Mouse (Mus musculus): ENCODE results near the gene Tnfrsf1a. TPM values are rescaled to one million over a fixed set of nuclear protein-coding genes. Genes with fewer than 3 reads are reported as not detected.

Gene Tnfrsf1a
- polyA plus RNA-seq, 1 experiment from 2014 or later, result 11.3 TPM

- peak within 1 kb of the TSS; percentile 50 for H3K9ac ChIP-seq (replicated peaks)
- 4% methylated on average over 37 of the region's 46 CpGs for WGBS
- no peak within 1 kb of the TSS for H3K27ac ChIP-seq (replicated peaks)
- H3K36me3 ChIP-seq, result no peaks in the 10 kb centered on the region
- peak; percentile 74 for ATAC-seq (replicated peaks)
- H3K27me3 ChIP-seq, result no peaks in the 10 kb centered on the region
- no peaks in the 10 kb centered on the region for H3K9me3 ChIP-seq
- peaks cover 16% of the 10 kb centered on the region for H3K4me1 ChIP-seq
- H3K4me3 ChIP-seq, result peak within 1 kb of the TSS; percentile 36
- H3K4me2 ChIP-seq (replicated peaks), result peak within 1 kb of the TSS; percentile 56
Measured at GRCm38 (mm10) chr6:125313546-125314230, 35.5 kb upstream of the Tnfrsf1a start, which contains the start of gene Ltbr. Gene Ltbr, minus strand, starts transcription at chr6:125313885.

DNA sequence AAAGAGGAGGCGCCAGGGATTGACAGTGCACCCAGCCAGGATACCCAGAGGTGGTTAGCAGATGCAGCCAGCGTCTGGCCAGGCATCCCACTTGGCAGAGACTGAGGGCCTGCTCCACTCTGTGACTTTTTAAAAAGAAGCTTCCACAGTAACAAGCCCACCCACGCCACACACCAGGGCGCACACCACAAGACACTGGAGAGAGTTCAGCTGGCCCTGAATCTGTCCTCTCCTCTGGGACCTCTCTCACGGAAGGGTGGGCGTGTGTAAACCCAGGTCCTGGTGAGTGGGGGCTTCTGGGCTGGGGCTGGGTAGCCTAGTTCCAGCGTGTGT lies 35.0 kb upstream of the Tnfrsf1a start:
- Histone ChIP-seq H3K9ac (replicated peaks) (peak overlapping the region; percentile 50), H3K4me3 (peak overlapping the region; percentile 36), H3K36me3 (no peaks in the 10 kb centered on the region), H3K9me3 (no peaks in the 10 kb centered on the region), H3K4me2 (replicated peaks) (peak overlapping the region; percentile 56), H3K27me3 (no peaks in the 10 kb centered on the region), H3K27ac (replicated peaks) (no peak overlapping the region), H3K4me1 (peaks cover 16% of the 10 kb centered on the region)
- ATAC-seq (replicated peaks), result peak; percentile 23; the same call in 1 of the 2 replicates
- WGBS, result 63% methylated on average over 7 of the region's 7 CpGs

GRCm38 (mm10) chr6:125314746-125315145 lies 34.4 kb upstream of the Tnfrsf1a start:
- 82% methylated on average over 6 of the region's 6 CpGs for WGBS
- H3K27me3 ChIP-seq, result peaks cover 2% of the 10 kb centered on the region; the same call in 1 of the 2 replicates
- H3K36me3 ChIP-seq, result no peaks in the 10 kb centered on the region
- H3K4me2 ChIP-seq (replicated peaks), result no peak overlapping the region
- no peak overlapping the region for H3K27ac ChIP-seq (replicated peaks)
- H3K9me3 ChIP-seq, result no peaks in the 10 kb centered on the region
- ATAC-seq (replicated peaks), result no peak
- no peak overlapping the region for H3K4me3 ChIP-seq
- H3K4me1 ChIP-seq, result peaks cover 16% of the 10 kb centered on the region
- H3K9ac ChIP-seq (replicated peaks), result no peak overlapping the region

DNA sequence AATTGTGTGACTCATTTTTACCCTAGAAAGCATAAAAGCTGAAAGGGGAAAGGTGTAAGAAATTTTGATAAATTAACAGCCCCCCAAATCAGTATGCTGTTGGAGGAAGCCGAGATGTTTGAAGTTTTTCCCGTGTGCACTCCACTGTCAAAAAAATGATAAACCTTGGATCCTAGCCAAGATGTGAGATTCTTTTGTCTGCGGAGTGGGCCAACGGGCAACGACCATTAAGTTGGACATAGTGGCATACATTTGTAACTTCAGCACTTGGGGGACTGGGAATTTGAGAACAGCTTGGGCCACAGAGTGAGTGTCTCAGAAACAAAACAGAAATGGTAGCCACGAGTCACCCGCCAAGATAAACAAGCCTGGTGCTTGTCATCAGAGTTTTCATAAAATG lies 32.1 kb upstream of the Tnfrsf1a start:
- no peaks in the 10 kb centered on the region for H3K36me3 ChIP-seq
- 66% methylated on average over 7 of the region's 7 CpGs for WGBS
- peaks cover 16% of the 10 kb centered on the region for H3K4me1 ChIP-seq
- peaks cover 22% of the 10 kb centered on the region for H3K27me3 ChIP-seq
- no peak overlapping the region for H3K9ac ChIP-seq (replicated peaks)
- no peak overlapping the region for H3K27ac ChIP-seq (replicated peaks)
- no peak overlapping the region for H3K4me2 ChIP-seq (replicated peaks)
- no peak for ATAC-seq (replicated peaks)
- H3K9me3 ChIP-seq, result no peaks in the 10 kb centered on the region
- H3K4me3 ChIP-seq, result no peak overlapping the region

- Histone ChIP-seq H3K4me3 (no peak overlapping the region), H3K4me1 (peaks cover 3% of the 10 kb centered on the region; the same call in 1 of the 2 replicates), H3K27me3 (peaks cover 22% of the 10 kb centered on the region), H3K4me2 (replicated peaks) (no peak overlapping the region), H3K9me3 (no peaks in the 10 kb centered on the region), H3K27ac (replicated peaks) (no peak overlapping the region), H3K36me3 (no peaks in the 10 kb centered on the region), H3K9ac (replicated peaks) (no peak overlapping the region)
- 70% methylated on average over 15 of the region's 15 CpGs for WGBS
- ATAC-seq (replicated peaks), result no peak
Measured at GRCm38 (mm10) chr6:125318981-125319918, 29.9 kb upstream of the Tnfrsf1a start.

DNA sequence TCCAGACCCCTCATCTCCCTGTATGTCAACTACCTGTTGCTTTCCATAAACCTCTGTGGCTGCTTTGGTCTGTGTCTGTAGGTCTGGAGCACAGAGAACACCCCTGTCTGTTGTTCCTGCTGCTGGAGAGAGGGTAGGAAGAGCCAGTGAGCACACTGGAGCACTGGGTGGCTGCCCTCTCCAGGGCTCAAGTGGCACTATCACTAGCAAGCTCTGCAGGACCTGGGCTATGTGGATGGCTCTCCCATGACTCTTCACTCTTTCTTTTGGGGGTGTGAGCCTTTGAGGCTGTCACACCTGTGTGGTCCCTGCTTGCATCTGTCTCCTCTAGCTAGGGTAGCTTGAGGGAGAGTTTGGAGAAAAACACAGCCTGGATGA lies 29.3 kb upstream of the Tnfrsf1a start:
- no peaks in the 10 kb centered on the region for H3K4me1 ChIP-seq
- H3K27ac ChIP-seq (replicated peaks), result no peak overlapping the region
- no peaks in the 10 kb centered on the region for H3K9me3 ChIP-seq
- H3K9ac ChIP-seq (replicated peaks), result no peak overlapping the region
- no peak for ATAC-seq (replicated peaks)
- no peaks in the 10 kb centered on the region for H3K36me3 ChIP-seq
- no peak overlapping the region for H3K4me3 ChIP-seq
- H3K4me2 ChIP-seq (replicated peaks), result no peak overlapping the region
- peaks cover 22% of the 10 kb centered on the region for H3K27me3 ChIP-seq

DNA sequence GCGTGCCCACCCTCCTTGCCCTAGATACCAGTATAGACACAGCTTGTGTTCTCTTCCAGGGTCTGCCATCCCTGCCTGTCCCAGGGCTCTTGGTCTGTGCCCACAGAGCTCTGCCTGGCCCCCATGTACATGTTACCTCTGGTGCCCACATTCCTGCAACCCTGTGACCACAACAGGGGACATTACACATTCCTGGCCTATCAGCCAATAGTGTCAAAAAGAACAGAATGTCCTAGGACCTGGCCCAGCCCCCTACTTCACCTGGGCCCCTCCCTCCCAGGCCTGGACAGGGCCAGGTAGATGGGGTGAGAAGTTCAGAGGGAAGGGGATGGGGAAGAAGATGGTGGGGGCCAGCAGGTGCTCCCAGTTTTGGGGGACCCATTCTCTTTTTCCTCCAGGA lies 28.8 kb upstream of the Tnfrsf1a start, which contains the start of gene Scnn1a:
Scnn1a (plus strand) TSS at position 337 of the 400 bp plus-strand sequence.
- H3K27me3 ChIP-seq, result peaks cover 22% of the 10 kb centered on the region
- no peak within 1 kb of the TSS for H3K9ac ChIP-seq (replicated peaks)
- H3K36me3 ChIP-seq, result no peaks in the 10 kb centered on the region
- no peak for ATAC-seq (replicated peaks)
- H3K4me3 ChIP-seq, result no peak within 1 kb of the TSS
- H3K4me2 ChIP-seq (replicated peaks), result no peak within 1 kb of the TSS
- H3K4me1 ChIP-seq, result no peaks in the 10 kb centered on the region
- no peak within 1 kb of the TSS for H3K27ac ChIP-seq (replicated peaks)
- H3K9me3 ChIP-seq, result no peaks in the 10 kb centered on the region
- 93% methylated on average over 1 of the region's 1 CpGs for WGBS

DNA sequence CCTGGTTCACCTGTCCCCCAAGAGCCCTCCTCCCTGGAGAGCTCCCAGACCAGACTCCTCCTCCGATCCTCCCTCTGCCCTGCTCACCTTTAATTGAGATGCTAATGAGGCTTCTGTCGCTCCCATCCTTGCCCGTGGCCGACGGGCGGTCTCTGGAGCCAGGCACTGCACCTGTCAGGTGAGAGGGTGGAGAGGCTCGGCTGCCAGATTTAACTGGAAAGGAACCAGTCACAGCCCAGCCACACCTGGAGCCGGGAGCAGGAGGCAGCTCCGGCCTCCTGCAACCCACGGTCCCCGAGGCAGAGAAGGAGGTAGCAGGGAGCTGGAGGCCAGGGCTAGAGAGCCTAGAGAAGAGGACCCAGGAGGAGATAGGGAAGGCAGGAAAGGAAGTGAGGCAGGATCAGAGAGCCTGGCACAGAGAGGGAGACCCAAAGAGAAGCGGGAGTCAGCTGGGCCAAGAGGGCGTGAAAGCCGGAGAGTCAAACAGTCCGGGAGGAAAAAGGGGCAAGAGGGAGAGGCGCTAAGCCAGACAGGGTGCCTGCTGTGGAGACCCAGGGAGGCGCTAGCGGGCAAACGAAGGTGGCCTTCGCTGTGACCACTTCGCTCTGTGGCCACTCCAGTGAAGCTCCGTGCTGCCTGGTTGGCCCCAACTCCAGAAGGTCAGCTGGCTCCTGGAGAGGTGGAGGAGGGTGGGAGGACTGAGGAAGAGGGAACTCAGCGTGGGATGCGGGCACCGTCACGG lies 27.9 kb upstream of the Tnfrsf1a start:
- no peak overlapping the region for H3K4me2 ChIP-seq (replicated peaks)
- H3K4me3 ChIP-seq, result no peak overlapping the region
- no peak overlapping the region for H3K27ac ChIP-seq (replicated peaks)
- H3K27me3 ChIP-seq, result peaks cover 22% of the 10 kb centered on the region
- H3K4me1 ChIP-seq, result no peaks in the 10 kb centered on the region
- H3K9ac ChIP-seq (replicated peaks), result no peak overlapping the region
- 9% methylated on average over 26 of the region's 26 CpGs for WGBS
- 0 out of 2 replicates have a peak, but pooled peaks have one; percentile 16 for ATAC-seq (replicated peaks)
- H3K9me3 ChIP-seq, result no peaks in the 10 kb centered on the region
- H3K36me3 ChIP-seq, result no peaks in the 10 kb centered on the region

- Histone ChIP-seq H3K4me1 (no peaks in the 10 kb centered on the region), H3K4me2 (replicated peaks) (no peak overlapping the region), H3K4me3 (no peak overlapping the region), H3K9me3 (no peaks in the 10 kb centered on the region), H3K27ac (replicated peaks) (no peak overlapping the region), H3K9ac (replicated peaks) (no peak overlapping the region), H3K36me3 (no peaks in the 10 kb centered on the region), H3K27me3 (peaks cover 22% of the 10 kb centered on the region)
- no peak; the same call in 1 of the 2 replicates for ATAC-seq (replicated peaks)
- WGBS, result 38% methylated on average over 13 of the region's 13 CpGs
Measured at GRCm38 (mm10) chr6:125322794-125323193, 26.4 kb upstream of the Tnfrsf1a start.

GRCm38 (mm10) chr6:125323547-125323946 lies 25.6 kb upstream of the Tnfrsf1a start:
- Histone ChIP-seq H3K4me1 (no peaks in the 10 kb centered on the region), H3K36me3 (no peaks in the 10 kb centered on the region), H3K4me3 (no peak overlapping the region), H3K27ac (replicated peaks) (no peak overlapping the region), H3K9ac (replicated peaks) (no peak overlapping the region), H3K4me2 (replicated peaks) (no peak overlapping the region), H3K9me3 (no peaks in the 10 kb centered on the region), H3K27me3 (peaks cover 22% of the 10 kb centered on the region)
- WGBS, result 77% methylated on average over 6 of the region's 6 CpGs
- no peak for ATAC-seq (replicated peaks)

DNA sequence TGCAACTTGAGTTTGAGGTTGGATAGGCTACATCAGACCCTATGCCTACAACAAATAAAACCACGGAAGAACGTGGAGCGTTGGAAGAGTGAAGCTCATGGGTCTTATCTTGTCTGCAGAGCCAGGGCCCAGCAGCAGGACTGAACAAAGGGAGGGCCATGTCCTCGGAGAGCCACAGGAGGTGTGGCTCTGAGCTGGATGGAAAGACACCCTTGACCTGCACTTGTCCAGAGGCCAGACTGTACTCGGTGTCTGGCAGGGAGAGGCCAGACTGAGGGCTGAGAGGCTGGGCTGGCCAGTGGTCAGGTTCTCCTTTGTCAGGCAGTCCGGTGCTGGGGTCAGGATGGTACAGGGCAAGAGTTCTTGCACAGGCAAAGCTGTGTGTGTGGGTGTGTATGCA lies 23.8 kb upstream of the Tnfrsf1a start:
- ATAC-seq (replicated peaks), result no peak
- Histone ChIP-seq H3K4me3 (no peak overlapping the region), H3K9ac (replicated peaks) (no peak overlapping the region), H3K4me1 (peaks cover under 1% of the 10 kb centered on the region; the same call in 1 of the 2 replicates), H3K9me3 (no peaks in the 10 kb centered on the region), H3K36me3 (no peaks in the 10 kb centered on the region), H3K4me2 (replicated peaks) (no peak overlapping the region), H3K27ac (replicated peaks) (no peak overlapping the region), H3K27me3 (peaks cover 14% of the 10 kb centered on the region)
- WGBS, result 81% methylated on average over 6 of the region's 6 CpGs

DNA sequence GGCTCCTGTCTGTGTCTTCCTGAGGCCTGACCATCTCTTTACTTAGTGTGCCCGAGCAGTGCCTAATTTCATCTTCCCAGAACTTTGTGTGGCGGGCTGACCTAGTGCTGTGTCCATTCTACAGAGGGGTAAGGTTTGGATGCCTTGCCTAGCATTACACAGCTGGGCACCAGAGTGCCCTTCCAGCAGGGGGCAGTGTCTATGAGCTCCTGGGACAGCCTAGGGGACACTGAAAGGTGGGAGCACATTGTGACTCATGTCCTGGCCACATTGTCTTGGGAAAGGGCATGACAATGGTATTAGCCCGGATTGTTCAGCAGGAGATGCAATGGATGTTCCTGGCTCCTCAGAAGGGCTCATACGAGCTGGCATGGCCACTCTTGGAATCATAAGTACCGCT lies 20.9 kb upstream of the Tnfrsf1a start:
- no peaks in the 10 kb centered on the region for H3K27me3 ChIP-seq
- WGBS, result 80% methylated on average over 5 of the region's 5 CpGs

More for the DNA sequence above, 20.9 kb upstream of the Tnfrsf1a start:
- Histone ChIP-seq H3K27ac (replicated peaks) (no peak overlapping the region), H3K4me3 (no peak overlapping the region), H3K4me2 (replicated peaks) (no peak overlapping the region), H3K36me3 (no peaks in the 10 kb centered on the region), H3K9me3 (no peaks in the 10 kb centered on the region), H3K9ac (replicated peaks) (no peak overlapping the region), H3K4me1 (peaks cover 8% of the 10 kb centered on the region; the same call in 1 of the 2 replicates)
- no peak for ATAC-seq (replicated peaks)
